Mouse (Mus musculus) gastrocnemius, postnatal 25 days (tissue): ENCODE results near the gene Pnpla1. TPM values are rescaled to one million over a fixed set of nuclear protein-coding genes. Genes with fewer than 3 reads are reported as not detected.
A peak's percentile ranks its signal among the peaks of the same experiment; 100 is the strongest.

ENCODE experiments used
- DNase-seq: peaks from one replicate; pipeline ENCODE4 v3.0.0; 2022
- total RNA-seq, 2 experiments: library from RNA; stranded (reverse); gene quantifications; 1 replicate in 1 of 2; 2 replicates in 1 of 2; pipeline ENCODE4 v1.2.3; 2021

Pnpla1 gene
- total RNA-seq, 2 experiments from 2014 or later: not detected

GRCm38 (mm10) chr17:28926380-28926779 is 68.2 kb downstream of the Pnpla1 start:
- peak; percentile 40 for DNase-seq

GRCm38 (mm10) chr17:28926866-28927635 is 68.8 kb downstream of the Pnpla1 start:
- no peak for DNase-seq

GRCm38 (mm10) chr17:28928004-28928403 is 69.8 kb downstream of the Pnpla1 start:
- no peak for DNase-seq

- no peak for DNase-seq
These were observed 71.2 kb downstream of the Pnpla1 start for GRCm38 (mm10) chr17:28929369-28929768.

- DNase-seq: peak; percentile 89
These were observed 72.3 kb downstream of the Pnpla1 start for GRCm38 (mm10) chr17:28930392-28931074.

GRCm38 (mm10) chr17:28931436-28932211 is 73.4 kb downstream of the Pnpla1 start:
- DNase-seq: no peak

- DNase-seq: no peak
These were observed 74.1 kb downstream of the Pnpla1 start for GRCm38 (mm10) chr17:28932274-28932673.

- no peak for DNase-seq
These were observed 76.1 kb downstream of the Pnpla1 start for GRCm38 (mm10) chr17:28934120-28934916.

GRCm38 (mm10) chr17:28936133-28936532 is 77.9 kb downstream of the Pnpla1 start:
- no peak for DNase-seq

- DNase-seq: no peak
These were observed 78.6 kb downstream of the Pnpla1 start for GRCm38 (mm10) chr17:28936622-28937345.

Other genes starting within 250 kb of the Pnpla1 start
- 10 to 100 TPM; 25.0 to 31.4 TPM for gene Srpk1, start 235.7 kb upstream of the Pnpla1 start, total RNA-seq
- under 1 TPM in 1 of 2 experiments, not detected in 1; 0.27 TPM for gene Slc26a8, start 168.2 kb upstream of the Pnpla1 start, total RNA-seq
- 10 to 100 TPM; 68.0 to 81.3 TPM for gene Mapk14, start 167.1 kb upstream of the Pnpla1 start, total RNA-seq
- under 1 TPM in 1 of 2 experiments, not detected in 1; 0.94 TPM for gene AC170998.1, start 132.3 kb upstream of the Pnpla1 start, total RNA-seq
- under 1 TPM in 1 of 2 experiments, not detected in 1; 0.16 TPM for gene Mapk13, start 89.1 kb upstream of the Pnpla1 start, total RNA-seq
- 10 to 100 TPM; 12.1 to 12.3 TPM for gene Brpf3, start 57.3 kb upstream of the Pnpla1 start, total RNA-seq
- not detected for gene 4930539E08Rik, start 56.9 kb downstream of the Pnpla1 start, total RNA-seq
- not detected for gene Pxt1, start 85.4 kb downstream of the Pnpla1 start, total RNA-seq
- gene Kctd20, start 93.5 kb downstream of the Pnpla1 start, total RNA-seq: 10 to 100 TPM; 25.9 to 34.0 TPM
- 10 to 100 TPM; 25.2 to 26.4 TPM for gene Stk38, start 149.6 kb downstream of the Pnpla1 start, total RNA-seq
- gene Srsf3, start 174.2 kb downstream of the Pnpla1 start, total RNA-seq: 10 to 100 TPM; 36.4 to 48.2 TPM
- 10 to 100 TPM; 30.4 to 42.0 TPM for gene Cdkn1a, start 232.6 kb downstream of the Pnpla1 start, total RNA-seq